Mouse (Mus musculus): ENCODE measurements around the gene Pdzd7. TPM values are rescaled to one million over a fixed set of nuclear protein-coding genes. Genes with fewer than 3 reads are reported as not detected.

Pdzd7 gene
- 0.21 and 0.41 TPM in 2 replicates for polyA plus RNA-seq (2014; fragmentation: Nextera tagmentation; extraction: Ambion mirVana)

DNA sequence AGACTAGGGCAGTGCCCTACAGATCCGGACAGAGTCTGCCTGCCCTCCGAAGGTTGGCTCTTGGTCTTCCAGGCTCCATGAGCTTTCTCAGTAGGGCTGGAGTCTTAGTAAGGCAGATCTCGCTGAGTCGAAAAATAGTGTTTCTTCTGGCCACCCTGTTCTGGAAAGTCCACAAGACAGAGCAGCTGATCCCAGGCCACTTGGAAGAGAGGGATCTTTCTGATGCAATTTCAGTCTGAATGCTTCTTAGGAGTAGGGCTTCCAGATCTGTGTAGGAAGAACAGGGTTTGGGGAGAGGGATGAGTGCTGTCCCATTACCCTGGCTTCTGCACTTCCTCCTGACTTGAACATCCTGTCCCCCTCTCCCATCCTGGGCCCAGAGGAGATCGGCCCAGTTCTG is at the start of gene Pdzd7:
Gene Pdzd7, minus strand, starts transcription at position 67 of the 400 bp plus-strand sequence.
- ATAC-seq (replicated peaks; ENCODE audit: insufficient number of reproducible peaks, low FRiP score, low TSS enrichment, low read depth) (no peak), DNase-seq (ENCODE audit: low spot score) (no peak)
- Histone ChIP-seq H3K9ac (replicated peaks; ENCODE audit: low read length) (peak within 1 kb of the TSS; percentile 69), H3K27me3 (ENCODE audit: control insufficient read depth, insufficient read depth, low read length) (peaks cover 11% of the 10 kb centered on the region), H3K4me2 (ENCODE audit: low read depth, low read length) (peak within 1 kb of the TSS; percentile 85), H3K36me3 (replicated peaks; ENCODE audit: control insufficient read depth, insufficient read depth, low read depth, low read length) (no peaks in the 10 kb centered on the region; the same call in 1 of the 2 replicates), H3K9me3 (replicated peaks; ENCODE audit: control insufficient read depth, low read length) (no peaks in the 10 kb centered on the region), H3K27ac (replicated peaks; ENCODE audit: low read depth, low read length) (no peak within 1 kb of the TSS), H3K4me3 (ENCODE audit: low read depth, low read length) (peak within 1 kb of the TSS; percentile 50), H3K4me1 (ENCODE audit: control insufficient read depth, insufficient read depth, low read length) (peaks cover 13% of the 10 kb centered on the region)
- WGBS, result 78% methylated on average over 5 of the region's 5 CpGs

DNA sequence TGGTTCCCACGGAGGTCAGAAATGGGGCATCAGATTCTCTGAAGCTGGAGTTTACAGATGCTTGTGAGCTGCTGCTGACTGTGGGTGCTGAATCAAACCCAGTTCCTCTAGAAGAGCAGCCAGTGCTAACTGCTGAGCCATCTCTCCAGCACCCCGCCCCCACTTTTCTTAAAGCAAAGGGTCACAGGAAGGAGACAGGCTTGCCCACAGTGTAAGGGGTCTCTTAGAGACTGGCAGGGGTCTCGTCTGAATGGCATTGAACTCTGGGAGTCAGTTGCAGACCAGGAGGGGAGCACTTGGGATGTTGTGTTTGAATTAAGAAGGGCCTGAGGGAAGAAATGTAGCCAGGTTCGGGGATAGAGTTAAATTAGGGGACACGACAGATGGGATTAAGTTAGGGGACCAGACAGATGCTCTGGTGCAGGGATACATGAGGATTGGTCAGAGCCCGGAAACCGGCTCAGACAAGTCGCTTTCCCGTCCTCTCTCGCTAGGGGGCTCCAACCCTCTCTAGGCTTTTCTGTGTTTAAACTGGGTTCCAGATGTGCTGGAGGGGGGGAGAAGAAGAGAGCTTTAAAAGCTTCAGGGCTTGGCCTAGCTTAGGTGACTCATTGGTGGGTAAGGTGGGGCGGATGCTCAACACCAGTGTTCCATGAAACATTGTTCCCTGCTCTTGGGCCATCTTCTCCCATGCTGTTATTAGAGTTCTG is 36.5 kb upstream of the Pdzd7 start:
- no peak overlapping the region for H3K27ac ChIP-seq (replicated peaks; ENCODE audit: low read depth, low read length)
- peak; percentile 87 for DNase-seq (ENCODE audit: low spot score)
- H3K9me3 ChIP-seq (replicated peaks; ENCODE audit: control insufficient read depth, low read length), result no peaks in the 10 kb centered on the region
- no peak for ATAC-seq (replicated peaks; ENCODE audit: insufficient number of reproducible peaks, low FRiP score, low TSS enrichment, low read depth)
- peaks cover 5% of the 10 kb centered on the region for H3K4me1 ChIP-seq (ENCODE audit: control insufficient read depth, insufficient read depth, low read length)
- no peaks in the 10 kb centered on the region for H3K36me3 ChIP-seq (replicated peaks; ENCODE audit: control insufficient read depth, insufficient read depth, low read depth, low read length)
- H3K4me2 ChIP-seq (ENCODE audit: low read depth, low read length), result no peak overlapping the region
- WGBS, result 13% methylated on average over 11 of the region's 11 CpGs
- H3K4me3 ChIP-seq (ENCODE audit: low read depth, low read length), result no peak overlapping the region
- no peak overlapping the region for H3K9ac ChIP-seq (replicated peaks; ENCODE audit: low read length)
- H3K27me3 ChIP-seq (ENCODE audit: control insufficient read depth, insufficient read depth, low read length), result peaks cover 38% of the 10 kb centered on the region

GRCm38 (mm10) chr19:45081279-45081678 is 35.8 kb upstream of the Pdzd7 start:
- Histone ChIP-seq H3K27ac (replicated peaks; ENCODE audit: low read depth, low read length) (no peak overlapping the region), H3K9ac (replicated peaks; ENCODE audit: low read length) (no peak overlapping the region), H3K9me3 (replicated peaks; ENCODE audit: control insufficient read depth, low read length) (no peaks in the 10 kb centered on the region), H3K4me2 (ENCODE audit: low read depth, low read length) (no peak overlapping the region), H3K27me3 (ENCODE audit: control insufficient read depth, insufficient read depth, low read length) (peaks cover 43% of the 10 kb centered on the region), H3K4me3 (ENCODE audit: low read depth, low read length) (no peak overlapping the region), H3K4me1 (ENCODE audit: control insufficient read depth, insufficient read depth, low read length) (peaks cover 11% of the 10 kb centered on the region), H3K36me3 (replicated peaks; ENCODE audit: control insufficient read depth, insufficient read depth, low read depth, low read length) (no peaks in the 10 kb centered on the region)
- ATAC-seq (replicated peaks; ENCODE audit: insufficient number of reproducible peaks, low FRiP score, low TSS enrichment, low read depth) (no peak), DNase-seq (ENCODE audit: low spot score) (peak; percentile 89)
- whole genome bisulfite sequencing, result 0% methylated on average over 5 of the region's 5 CpGs

DNA sequence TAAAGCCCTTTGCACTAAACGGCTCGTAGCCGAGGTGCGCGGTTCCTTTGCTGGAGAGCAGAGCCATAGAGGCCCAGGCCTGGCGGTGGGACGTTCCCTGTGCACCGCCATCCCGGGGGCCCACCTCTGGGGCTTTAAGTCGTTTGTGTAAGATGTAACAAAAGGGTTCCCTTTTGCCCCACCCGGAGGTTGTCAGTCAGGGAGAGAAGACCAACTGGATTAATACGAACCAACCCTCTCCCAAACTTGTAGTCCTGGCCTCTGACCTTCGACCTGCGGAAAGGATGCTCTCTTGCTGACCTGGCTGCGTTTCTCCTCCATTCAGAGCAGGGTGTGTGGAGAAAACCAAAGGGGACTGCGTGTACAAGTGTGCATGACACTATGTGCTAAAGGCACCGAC is 35.2 kb upstream of the Pdzd7 start:
- H3K27ac ChIP-seq (replicated peaks; ENCODE audit: low read depth, low read length), result no peak overlapping the region
- H3K9ac ChIP-seq (replicated peaks; ENCODE audit: low read length), result no peak overlapping the region
- H3K27me3 ChIP-seq (ENCODE audit: control insufficient read depth, insufficient read depth, low read length), result peaks cover 46% of the 10 kb centered on the region
- H3K4me3 ChIP-seq (ENCODE audit: low read depth, low read length), result peak overlapping the region; percentile 5; the same call in 1 of the 2 replicates
- no peaks in the 10 kb centered on the region for H3K9me3 ChIP-seq (replicated peaks; ENCODE audit: control insufficient read depth, low read length)
- H3K36me3 ChIP-seq (replicated peaks; ENCODE audit: control insufficient read depth, insufficient read depth, low read depth, low read length), result no peaks in the 10 kb centered on the region
- H3K4me1 ChIP-seq (ENCODE audit: control insufficient read depth, insufficient read depth, low read length), result peaks cover 11% of the 10 kb centered on the region
- H3K4me2 ChIP-seq (ENCODE audit: low read depth, low read length), result peak overlapping the region; percentile 21; the same call in 1 of the 2 replicates
- under 1% methylated on average over 17 of the region's 17 CpGs for WGBS
- no peak for ATAC-seq (replicated peaks; ENCODE audit: insufficient number of reproducible peaks, low FRiP score, low TSS enrichment, low read depth)
- no peak for DNase-seq (ENCODE audit: low spot score)

DNA sequence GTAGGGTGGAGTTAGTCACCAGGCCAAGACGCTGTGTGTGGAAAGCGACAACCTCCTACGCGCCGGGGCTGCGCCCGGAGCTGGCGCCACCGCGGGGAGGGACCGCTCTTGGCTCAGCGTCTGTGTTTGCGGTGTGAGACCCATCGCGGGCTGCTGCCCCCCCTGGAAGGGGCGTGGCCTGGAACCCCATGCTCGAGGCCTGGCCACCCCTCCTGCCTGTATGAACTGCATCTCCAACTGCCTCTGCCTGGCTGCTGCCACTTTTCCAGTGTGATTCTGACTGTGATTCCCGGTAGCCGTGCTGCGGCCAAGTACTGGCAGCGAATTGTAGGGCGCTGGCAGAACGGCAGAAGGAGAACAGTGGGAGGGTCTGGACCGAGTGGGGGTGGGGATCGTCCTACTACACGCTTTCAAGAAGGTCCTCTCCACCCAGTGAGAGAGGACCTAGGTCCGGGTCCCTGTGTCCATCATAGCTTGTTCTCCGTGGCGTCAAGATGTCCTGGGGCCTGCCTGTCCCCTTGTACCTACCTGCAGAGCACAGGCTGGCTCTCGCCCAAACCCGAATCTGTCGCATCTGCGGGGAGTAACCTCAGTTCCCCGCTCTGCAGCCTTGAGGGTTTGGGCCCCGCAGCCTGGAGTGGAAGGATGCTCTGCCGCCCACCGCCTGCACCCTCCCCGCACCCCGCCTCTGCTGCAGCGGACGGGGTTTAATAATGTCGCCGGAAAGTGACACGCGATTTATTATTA is 34.4 kb upstream of the Pdzd7 start:
- peaks cover 11% of the 10 kb centered on the region for H3K4me1 ChIP-seq (ENCODE audit: control insufficient read depth, insufficient read depth, low read length)
- H3K27me3 ChIP-seq (ENCODE audit: control insufficient read depth, insufficient read depth, low read length), result peaks cover 46% of the 10 kb centered on the region
- DNase-seq (ENCODE audit: low spot score) (no peak), ATAC-seq (replicated peaks; ENCODE audit: insufficient number of reproducible peaks, low FRiP score, low TSS enrichment, low read depth) (no peak; the same call in 1 of the 2 replicates)
- H3K27ac ChIP-seq (replicated peaks; ENCODE audit: low read depth, low read length), result no peak overlapping the region
- H3K36me3 ChIP-seq (replicated peaks; ENCODE audit: control insufficient read depth, insufficient read depth, low read depth, low read length), result no peaks in the 10 kb centered on the region
- no peaks in the 10 kb centered on the region for H3K9me3 ChIP-seq (replicated peaks; ENCODE audit: control insufficient read depth, low read length)
- H3K9ac ChIP-seq (replicated peaks; ENCODE audit: low read length), result peak overlapping the region; percentile 35
- peak overlapping the region; percentile 44 for H3K4me2 ChIP-seq (ENCODE audit: low read depth, low read length)
- peak overlapping the region; percentile 27 for H3K4me3 ChIP-seq (ENCODE audit: low read depth, low read length)
- WGBS, result under 1% methylated on average over 45 of the region's 45 CpGs

GRCm38 (mm10) chr19:45078971-45079764 is 33.7 kb upstream of the Pdzd7 start:
- Histone ChIP-seq H3K4me3 (ENCODE audit: low read depth, low read length) (peak overlapping the region; percentile 27; the same call in 1 of the 2 replicates), H3K4me1 (ENCODE audit: control insufficient read depth, insufficient read depth, low read length) (peaks cover 11% of the 10 kb centered on the region), H3K9ac (replicated peaks; ENCODE audit: low read length) (no peak overlapping the region), H3K36me3 (replicated peaks; ENCODE audit: control insufficient read depth, insufficient read depth, low read depth, low read length) (no peaks in the 10 kb centered on the region), H3K4me2 (ENCODE audit: low read depth, low read length) (peak overlapping the region; percentile 44), H3K9me3 (replicated peaks; ENCODE audit: control insufficient read depth, low read length) (no peaks in the 10 kb centered on the region), H3K27ac (replicated peaks; ENCODE audit: low read depth, low read length) (no peak overlapping the region), H3K27me3 (ENCODE audit: control insufficient read depth, insufficient read depth, low read length) (peaks cover 46% of the 10 kb centered on the region)
- peak; percentile 64 for DNase-seq (ENCODE audit: low spot score)
- 4% methylated on average over 17 of the region's 17 CpGs for WGBS
- no peak for ATAC-seq (replicated peaks; ENCODE audit: insufficient number of reproducible peaks, low FRiP score, low TSS enrichment, low read depth)

- peaks cover 11% of the 10 kb centered on the region for H3K4me1 ChIP-seq (ENCODE audit: control insufficient read depth, insufficient read depth, low read length)
- no peak overlapping the region for H3K9ac ChIP-seq (replicated peaks; ENCODE audit: low read length)
Measured at GRCm38 (mm10) chr19:45077742-45078645, 32.5 kb upstream of the Pdzd7 start.

More at GRCm38 (mm10) chr19:45077742-45078645, 32.5 kb upstream of the Pdzd7 start:
- DNase-seq (ENCODE audit: low spot score) (no peak), ATAC-seq (replicated peaks; ENCODE audit: insufficient number of reproducible peaks, low FRiP score, low TSS enrichment, low read depth) (no peak)
- Histone ChIP-seq H3K27ac (replicated peaks; ENCODE audit: low read depth, low read length) (no peak overlapping the region), H3K27me3 (ENCODE audit: control insufficient read depth, insufficient read depth, low read length) (peaks cover 46% of the 10 kb centered on the region), H3K9me3 (replicated peaks; ENCODE audit: control insufficient read depth, low read length) (no peaks in the 10 kb centered on the region), H3K36me3 (replicated peaks; ENCODE audit: control insufficient read depth, insufficient read depth, low read depth, low read length) (no peaks in the 10 kb centered on the region), H3K4me2 (ENCODE audit: low read depth, low read length) (peak overlapping the region; percentile 16; the same call in 1 of the 2 replicates), H3K4me3 (ENCODE audit: low read depth, low read length) (no peak overlapping the region)
- 4% methylated on average over 20 of the region's 20 CpGs for WGBS
